Mouse (Mus musculus): ENCODE data around the gene Nampt. TPM values are rescaled to one million over a fixed set of nuclear protein-coding genes. Genes with fewer than 3 reads are reported as not detected.
"Not testable (repeated sequence)": the region's sequence is repeated elsewhere in the genome, so short reads cannot be mapped to it uniquely, and the experiment has no call there.

Gene Nampt
- total RNA-seq, 2 experiments from 2014 or later = 57.7 to 66.0 TPM

DNA sequence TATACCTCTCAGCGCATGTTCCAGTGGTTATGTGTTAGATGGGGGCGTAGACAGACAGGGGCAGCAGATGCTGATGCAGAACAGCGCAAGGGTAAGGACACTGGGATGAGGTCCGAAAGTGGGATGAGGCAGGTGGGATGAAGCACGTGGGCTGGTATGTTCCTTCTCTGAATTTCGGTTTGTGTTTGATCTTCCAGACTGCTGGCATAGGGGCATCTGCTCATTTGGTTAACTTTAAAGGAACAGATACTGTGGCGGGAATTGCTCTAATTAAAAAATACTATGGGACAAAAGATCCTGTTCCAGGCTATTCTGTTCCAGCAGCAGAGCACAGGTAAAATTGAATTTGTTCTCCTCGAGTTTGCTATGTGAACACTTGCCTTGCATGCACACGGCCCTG lies 19.6 kb downstream of the Nampt start:
- no peak for ATAC-seq (replicated peaks; ENCODE audit: poor library complexity, severe bottlenecking)

- peak; percentile 82 for ATAC-seq (replicated peaks; ENCODE audit: poor library complexity, severe bottlenecking)
Observed at GRCm38 (mm10) chr12:32841442-32841900, 22.1 kb downstream of the Nampt start.

- ATAC-seq (replicated peaks; ENCODE audit: poor library complexity, severe bottlenecking) = no peak
Observed at GRCm38 (mm10) chr12:32846325-32846724, 27.0 kb downstream of the Nampt start.

DNA sequence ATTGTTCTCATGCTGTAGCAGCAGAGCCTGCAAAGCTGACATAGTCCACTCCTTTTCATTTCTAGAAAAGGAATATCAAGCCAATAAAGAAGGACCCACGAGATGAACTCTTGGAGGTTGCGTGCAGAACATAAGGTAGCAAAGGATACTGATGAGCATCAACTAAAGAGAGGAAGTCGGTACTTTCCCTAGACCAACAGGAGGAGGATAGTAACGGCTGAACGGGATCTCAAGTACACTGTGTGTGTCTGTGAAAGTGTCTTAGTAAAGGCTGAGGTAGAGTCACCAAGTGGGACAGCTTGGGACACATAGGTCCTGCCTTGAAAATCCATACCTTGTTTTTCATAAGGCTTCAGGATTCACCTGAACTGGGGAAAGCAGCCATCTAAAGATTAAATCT lies 34.4 kb downstream of the Nampt start:
- no peak for ATAC-seq (replicated peaks; ENCODE audit: poor library complexity, severe bottlenecking)

- ATAC-seq (replicated peaks; ENCODE audit: poor library complexity, severe bottlenecking) = no peak
Observed at GRCm38 (mm10) chr12:32854866-32855265, 35.5 kb downstream of the Nampt start.

DNA sequence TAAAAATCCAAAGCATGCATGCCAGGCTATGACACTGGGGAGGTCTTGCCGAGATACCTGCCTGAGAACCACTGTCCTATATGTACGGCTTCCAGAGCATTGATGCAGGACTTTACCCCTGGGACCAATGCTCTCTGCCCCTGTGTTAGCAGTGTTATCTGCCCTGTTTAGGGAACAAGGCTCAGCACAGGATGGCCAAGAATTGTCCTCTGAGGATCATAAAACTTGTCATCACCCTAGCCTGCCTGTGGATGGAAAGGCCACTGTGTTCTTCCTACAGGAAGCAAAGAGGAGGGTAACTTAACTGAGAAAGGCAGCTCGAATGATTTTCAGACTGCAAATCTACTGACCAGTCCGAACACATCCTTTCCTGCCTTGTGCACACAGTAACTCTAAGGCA lies 36.1 kb downstream of the Nampt start:
- ATAC-seq (replicated peaks; ENCODE audit: poor library complexity, severe bottlenecking) = no peak

- peak; percentile 91 for ATAC-seq (replicated peaks; ENCODE audit: poor library complexity, severe bottlenecking)
Observed at GRCm38 (mm10) chr12:32856707-32857511, 37.6 kb downstream of the Nampt start.

GRCm38 (mm10) chr12:32858444-32858843 lies 39.1 kb downstream of the Nampt start:
- ATAC-seq (replicated peaks; ENCODE audit: poor library complexity, severe bottlenecking) = no peak

DNA sequence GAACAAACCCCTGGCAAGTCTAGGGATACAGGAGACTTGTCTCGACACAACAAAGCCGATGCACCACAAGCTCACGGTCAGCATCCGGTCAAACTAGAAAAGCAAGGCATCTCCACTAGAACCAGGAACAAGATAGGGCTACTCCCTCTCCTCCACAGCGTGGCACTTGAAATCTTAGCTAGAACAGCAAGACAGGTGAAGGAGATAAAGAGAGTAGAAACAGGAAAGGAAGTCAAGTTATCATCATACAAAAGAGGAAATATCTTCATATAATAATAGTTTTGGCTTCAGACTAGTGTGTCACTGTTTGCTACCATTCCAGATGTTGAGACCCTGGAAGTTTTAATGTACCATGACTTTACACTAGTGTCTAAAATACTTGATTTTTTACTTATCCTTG lies 41.5 kb downstream of the Nampt start:
- ATAC-seq (replicated peaks; ENCODE audit: poor library complexity, severe bottlenecking) = no peak

DNA sequence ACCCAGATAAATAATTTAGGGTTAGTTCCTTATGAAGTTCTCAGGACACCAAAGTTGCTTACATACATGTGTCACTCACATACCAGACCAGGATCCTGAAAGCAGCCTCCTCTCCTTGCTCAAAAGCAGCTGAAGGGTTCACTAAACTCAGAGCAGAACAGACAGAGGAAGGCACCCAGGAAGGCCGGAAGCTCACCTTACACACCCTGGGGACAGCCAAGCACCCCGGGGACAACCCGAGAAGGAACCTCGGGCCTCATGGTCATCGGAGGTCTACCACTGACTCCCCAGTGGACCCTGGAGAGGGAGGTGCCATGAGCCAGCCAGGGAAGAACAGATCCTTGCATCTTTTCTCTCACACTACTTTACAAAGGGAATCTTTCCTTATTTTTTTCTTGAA lies 51.5 kb downstream of the Nampt start:
- ATAC-seq (replicated peaks; ENCODE audit: poor library complexity, severe bottlenecking) = no peak

DNA sequence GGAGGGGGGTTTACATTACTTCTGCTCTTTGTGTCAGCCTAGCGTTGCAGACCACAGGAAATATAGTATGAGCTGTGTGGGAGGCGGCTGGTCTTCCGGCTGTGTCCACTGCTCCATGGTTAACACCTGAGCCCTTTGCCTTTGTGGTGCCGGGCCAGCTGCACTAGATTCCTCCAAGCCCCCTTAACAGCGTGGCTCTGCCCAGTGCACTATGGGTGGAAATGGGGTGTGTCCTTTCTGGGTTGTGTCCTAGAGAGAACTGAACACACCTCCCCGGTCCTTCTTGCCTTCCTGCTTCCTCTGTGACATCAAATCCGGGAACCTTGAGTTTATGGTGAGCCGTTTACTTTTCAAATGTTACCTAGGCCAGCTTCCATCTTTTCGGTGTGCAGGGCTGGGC lies 58.2 kb downstream of the Nampt start:
- ATAC-seq (replicated peaks; ENCODE audit: poor library complexity, severe bottlenecking) = no peak

DNA sequence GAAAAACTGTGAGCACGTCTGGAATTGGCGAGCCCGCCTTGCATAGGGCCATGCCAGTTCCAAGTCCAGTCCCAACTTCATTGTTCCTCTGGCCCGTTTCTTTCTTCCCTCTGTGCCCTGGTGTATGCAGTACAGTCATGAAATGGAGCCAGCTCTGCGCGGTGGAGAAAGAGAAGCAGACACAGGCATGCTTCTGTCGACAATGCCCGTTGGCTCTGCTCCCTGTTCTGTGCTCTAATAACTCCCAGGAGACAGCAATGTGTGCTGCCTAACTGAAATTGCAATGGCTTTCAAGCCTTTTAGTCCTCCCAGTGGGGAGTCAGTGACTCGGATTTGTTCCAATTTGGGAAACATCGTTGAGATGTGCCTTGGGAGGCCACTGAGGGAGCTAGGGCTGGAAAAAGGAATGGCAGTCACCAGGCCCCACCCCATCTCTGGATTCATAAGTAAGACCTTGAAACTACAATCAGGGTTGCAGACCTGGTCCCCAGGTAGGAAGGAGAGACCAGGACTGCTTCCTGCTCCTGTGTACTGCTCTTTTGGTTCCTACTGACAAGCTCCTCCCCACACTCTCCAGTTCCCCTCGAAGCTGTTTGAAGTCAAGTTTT lies 58.7 kb downstream of the Nampt start:
- ATAC-seq (replicated peaks; ENCODE audit: poor library complexity, severe bottlenecking) = no peak

DNA sequence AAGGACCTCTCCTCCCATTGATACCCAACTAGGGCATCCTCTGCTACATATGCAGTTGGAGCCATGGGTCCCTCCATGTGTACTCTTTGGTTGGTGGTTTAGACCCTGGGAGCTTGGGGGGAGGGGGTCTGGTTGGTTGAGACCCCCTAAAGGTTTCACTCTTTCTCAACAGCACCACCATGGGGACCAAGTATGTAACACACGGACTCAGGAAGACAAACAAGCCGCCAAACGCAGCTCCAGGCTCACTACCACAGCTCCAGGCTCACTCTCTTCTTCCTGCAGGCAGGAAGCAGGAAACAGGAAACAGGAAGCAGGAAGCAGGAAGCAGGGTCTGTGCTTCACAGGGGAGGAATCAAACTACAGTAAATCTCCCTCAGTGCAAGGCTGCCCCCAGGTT lies 60.0 kb downstream of the Nampt start:
- no peak for ATAC-seq (replicated peaks; ENCODE audit: poor library complexity, severe bottlenecking)

GRCm38 (mm10) chr12:32884356-32884755 lies 65.0 kb downstream of the Nampt start:
- ATAC-seq (replicated peaks; ENCODE audit: poor library complexity, severe bottlenecking) = no peak

DNA sequence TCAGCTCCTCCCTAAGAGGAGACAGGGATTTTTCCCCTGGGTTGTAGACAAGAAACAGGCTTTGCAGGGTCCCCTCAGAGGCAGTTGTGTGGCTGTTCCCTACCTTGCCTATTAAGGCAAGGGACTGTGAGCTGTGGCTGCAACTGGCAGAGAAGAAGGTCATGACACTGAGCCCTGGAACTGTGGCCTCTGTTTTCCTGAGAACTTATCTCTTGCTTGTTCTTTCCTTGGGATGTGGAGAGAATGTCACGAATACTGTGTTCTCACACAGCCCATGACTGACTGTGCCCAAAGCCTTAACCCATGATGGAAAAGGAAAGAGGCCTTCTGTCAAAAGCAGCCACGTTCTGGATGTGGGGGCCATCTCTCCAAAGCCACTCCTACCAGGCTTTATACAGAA lies 65.7 kb downstream of the Nampt start:
- no peak for ATAC-seq (replicated peaks; ENCODE audit: poor library complexity, severe bottlenecking)

DNA sequence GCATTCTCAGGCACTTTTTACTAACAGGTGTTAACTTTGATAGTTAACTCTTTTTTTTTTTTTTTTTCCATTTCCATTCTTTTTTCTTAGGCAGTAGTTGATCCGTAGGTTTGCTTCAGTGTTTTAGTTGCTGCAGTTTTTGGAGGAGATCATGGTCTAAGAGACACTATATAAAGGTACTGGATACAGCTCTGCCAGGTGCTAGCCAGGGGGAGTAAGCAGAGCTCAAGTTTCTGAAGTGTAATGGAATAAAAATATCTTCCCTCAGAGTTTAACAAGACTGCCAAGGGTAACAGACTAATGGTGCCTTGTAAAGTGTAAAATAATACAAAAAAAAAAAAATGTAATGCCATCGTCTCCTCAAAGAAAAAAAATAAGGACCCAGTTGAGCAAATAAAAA lies 67.0 kb downstream of the Nampt start:
- ATAC-seq (replicated peaks; ENCODE audit: poor library complexity, severe bottlenecking) = no peak

GRCm38 (mm10) chr12:32888226-32888625 lies 68.9 kb downstream of the Nampt start:
- ATAC-seq (replicated peaks; ENCODE audit: poor library complexity, severe bottlenecking) = no peak

GRCm38 (mm10) chr12:32889846-32890245 lies 70.5 kb downstream of the Nampt start:
- no peak for ATAC-seq (replicated peaks; ENCODE audit: poor library complexity, severe bottlenecking)

GRCm38 (mm10) chr12:32890455-32890854 lies 71.1 kb downstream of the Nampt start:
- ATAC-seq (replicated peaks; ENCODE audit: poor library complexity, severe bottlenecking) = peak; percentile 57

DNA sequence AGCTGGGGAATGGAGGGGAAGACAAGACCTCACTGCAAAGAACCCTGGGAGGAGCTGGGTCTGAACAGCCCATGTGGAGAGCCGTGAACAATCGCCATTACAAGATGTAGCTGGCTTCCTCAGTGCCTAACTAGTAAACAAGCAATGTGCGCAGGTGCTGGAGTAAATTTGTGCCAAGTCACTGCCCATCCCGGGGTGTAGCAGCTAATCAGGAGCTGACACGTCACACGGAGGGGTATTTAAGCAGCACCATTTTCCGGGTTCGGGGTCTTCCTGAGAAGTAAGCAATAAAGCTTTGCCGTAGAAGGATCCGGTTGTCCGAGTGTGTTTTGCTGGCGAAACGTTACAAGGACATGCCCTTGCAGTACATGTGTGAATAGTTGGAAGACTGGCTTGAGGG lies 71.9 kb downstream of the Nampt start:
- not testable (repeated sequence) for ATAC-seq (replicated peaks; ENCODE audit: poor library complexity, severe bottlenecking)

DNA sequence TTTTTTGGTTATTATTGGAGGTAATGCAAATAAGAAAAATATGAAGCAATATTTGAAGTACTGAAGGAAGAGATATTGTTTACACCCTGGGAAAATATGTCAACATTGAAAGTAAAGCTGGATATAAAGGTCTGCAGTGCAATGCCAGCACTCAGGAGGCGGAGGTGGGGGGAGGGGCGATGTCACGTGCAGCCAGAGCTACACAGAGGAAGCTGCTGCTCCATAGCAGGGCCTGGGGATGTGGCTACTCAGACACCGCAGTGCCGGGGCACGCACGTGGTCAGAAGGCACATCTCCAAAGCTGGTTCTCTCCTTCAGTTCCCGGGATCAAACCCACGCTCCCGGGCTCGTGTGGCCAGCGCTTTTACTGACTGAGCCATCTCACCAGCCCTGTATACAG lies 73.9 kb downstream of the Nampt start:
- peak; percentile 66 for ATAC-seq (replicated peaks; ENCODE audit: poor library complexity, severe bottlenecking)

- no peak for ATAC-seq (replicated peaks; ENCODE audit: poor library complexity, severe bottlenecking)
Observed at GRCm38 (mm10) chr12:32895806-32896205, 76.5 kb downstream of the Nampt start.

Measured in granulocyte monocyte progenitor cell, adult 5-6 weeks (primary cell).